Mouse (Mus musculus): ENCODE data around the gene Gdpd3. TPM values are rescaled to one million over a fixed set of nuclear protein-coding genes. Genes with fewer than 3 reads are reported as not detected.

Gene Gdpd3
- polyA plus RNA-seq, 1 experiment from 2014 or later = 1.3 TPM

GRCm38 (mm10) chr7:126739551-126739950 lies 26.6 kb upstream of the Gdpd3 start:
- no peak overlapping the region for H3K4me2 ChIP-seq (ENCODE audit: low read depth, low read length)
- ATAC-seq (replicated peaks; ENCODE audit: insufficient number of reproducible peaks, low FRiP score, low TSS enrichment, low read depth) = no peak
- no peaks in the 10 kb centered on the region for H3K27me3 ChIP-seq (ENCODE audit: control insufficient read depth, insufficient read depth, low read length)
- no peaks in the 10 kb centered on the region for H3K36me3 ChIP-seq (replicated peaks; ENCODE audit: control insufficient read depth, insufficient read depth, low read depth, low read length)
- H3K9me3 ChIP-seq (replicated peaks; ENCODE audit: control insufficient read depth, low read length) = no peaks in the 10 kb centered on the region
- no peak overlapping the region for H3K4me3 ChIP-seq (ENCODE audit: low read depth, low read length)
- H3K9ac ChIP-seq (replicated peaks; ENCODE audit: low read length) = no peak overlapping the region
- H3K27ac ChIP-seq (replicated peaks; ENCODE audit: low read depth, low read length) = no peak overlapping the region
- WGBS = 83% methylated on average over 17 of the region's 17 CpGs
- H3K4me1 ChIP-seq (ENCODE audit: control insufficient read depth, insufficient read depth, low read length) = no peaks in the 10 kb centered on the region
- no peak for DNase-seq (ENCODE audit: low spot score)

GRCm38 (mm10) chr7:126740132-126740735 lies 25.9 kb upstream of the Gdpd3 start:
- Histone ChIP-seq H3K36me3 (replicated peaks; ENCODE audit: control insufficient read depth, insufficient read depth, low read depth, low read length) (no peaks in the 10 kb centered on the region), H3K27ac (replicated peaks; ENCODE audit: low read depth, low read length) (no peak overlapping the region), H3K9me3 (replicated peaks; ENCODE audit: control insufficient read depth, low read length) (no peaks in the 10 kb centered on the region), H3K4me1 (ENCODE audit: control insufficient read depth, insufficient read depth, low read length) (no peaks in the 10 kb centered on the region), H3K4me3 (ENCODE audit: low read depth, low read length) (no peak overlapping the region), H3K9ac (replicated peaks; ENCODE audit: low read length) (no peak overlapping the region), H3K4me2 (ENCODE audit: low read depth, low read length) (no peak overlapping the region), H3K27me3 (ENCODE audit: control insufficient read depth, insufficient read depth, low read length) (no peaks in the 10 kb centered on the region)
- no peak for ATAC-seq (replicated peaks; ENCODE audit: insufficient number of reproducible peaks, low FRiP score, low TSS enrichment, low read depth)
- DNase-seq (ENCODE audit: low spot score) = no peak
- 78% methylated on average over 13 of the region's 13 CpGs for WGBS

GRCm38 (mm10) chr7:126740977-126741376 lies 25.2 kb upstream of the Gdpd3 start:
- H3K27me3 ChIP-seq (ENCODE audit: control insufficient read depth, insufficient read depth, low read length) = no peaks in the 10 kb centered on the region
- no peak overlapping the region for H3K9ac ChIP-seq (replicated peaks; ENCODE audit: low read length)
- no peaks in the 10 kb centered on the region for H3K4me1 ChIP-seq (ENCODE audit: control insufficient read depth, insufficient read depth, low read length)
- no peak overlapping the region for H3K4me3 ChIP-seq (ENCODE audit: low read depth, low read length)
- H3K4me2 ChIP-seq (ENCODE audit: low read depth, low read length) = no peak overlapping the region
- H3K36me3 ChIP-seq (replicated peaks; ENCODE audit: control insufficient read depth, insufficient read depth, low read depth, low read length) = no peaks in the 10 kb centered on the region
- no peak overlapping the region for H3K27ac ChIP-seq (replicated peaks; ENCODE audit: low read depth, low read length)
- H3K9me3 ChIP-seq (replicated peaks; ENCODE audit: control insufficient read depth, low read length) = no peaks in the 10 kb centered on the region
- DNase-seq (ENCODE audit: low spot score) (no peak), ATAC-seq (replicated peaks; ENCODE audit: insufficient number of reproducible peaks, low FRiP score, low TSS enrichment, low read depth) (no peak)
- 74% methylated on average over 5 of the region's 5 CpGs for WGBS

GRCm38 (mm10) chr7:126741452-126741851 lies 24.7 kb upstream of the Gdpd3 start:
- Histone ChIP-seq H3K27me3 (ENCODE audit: control insufficient read depth, insufficient read depth, low read length) (no peaks in the 10 kb centered on the region), H3K4me1 (ENCODE audit: control insufficient read depth, insufficient read depth, low read length) (no peaks in the 10 kb centered on the region), H3K4me3 (ENCODE audit: low read depth, low read length) (no peak overlapping the region), H3K27ac (replicated peaks; ENCODE audit: low read depth, low read length) (no peak overlapping the region), H3K9ac (replicated peaks; ENCODE audit: low read length) (no peak overlapping the region), H3K4me2 (ENCODE audit: low read depth, low read length) (no peak overlapping the region), H3K36me3 (replicated peaks; ENCODE audit: control insufficient read depth, insufficient read depth, low read depth, low read length) (no peaks in the 10 kb centered on the region), H3K9me3 (replicated peaks; ENCODE audit: control insufficient read depth, low read length) (no peaks in the 10 kb centered on the region)
- 89% methylated on average over 5 of the region's 5 CpGs for WGBS
- peak; percentile 65; the same call in 1 of the 2 replicates for ATAC-seq (replicated peaks; ENCODE audit: insufficient number of reproducible peaks, low FRiP score, low TSS enrichment, low read depth)
- no peak for DNase-seq (ENCODE audit: low spot score)

GRCm38 (mm10) chr7:126741964-126742482 lies 24.1 kb upstream of the Gdpd3 start:
- H3K36me3 ChIP-seq (replicated peaks; ENCODE audit: control insufficient read depth, insufficient read depth, low read depth, low read length) = no peaks in the 10 kb centered on the region
- H3K27ac ChIP-seq (replicated peaks; ENCODE audit: low read depth, low read length) = no peak overlapping the region
- WGBS = 93% methylated on average over 13 of the region's 13 CpGs
- no peaks in the 10 kb centered on the region for H3K9me3 ChIP-seq (replicated peaks; ENCODE audit: control insufficient read depth, low read length)
- no peak overlapping the region for H3K9ac ChIP-seq (replicated peaks; ENCODE audit: low read length)
- DNase-seq (ENCODE audit: low spot score) (no peak), ATAC-seq (replicated peaks; ENCODE audit: insufficient number of reproducible peaks, low FRiP score, low TSS enrichment, low read depth) (no peak)
- no peak overlapping the region for H3K4me3 ChIP-seq (ENCODE audit: low read depth, low read length)
- no peaks in the 10 kb centered on the region for H3K4me1 ChIP-seq (ENCODE audit: control insufficient read depth, insufficient read depth, low read length)
- H3K27me3 ChIP-seq (ENCODE audit: control insufficient read depth, insufficient read depth, low read length) = no peaks in the 10 kb centered on the region
- no peak overlapping the region for H3K4me2 ChIP-seq (ENCODE audit: low read depth, low read length)

- no peak overlapping the region for H3K27ac ChIP-seq (replicated peaks; ENCODE audit: low read depth, low read length)
- no peak for ATAC-seq (replicated peaks; ENCODE audit: insufficient number of reproducible peaks, low FRiP score, low TSS enrichment, low read depth)
- WGBS = 90% methylated on average over 12 of the region's 12 CpGs
Observed at GRCm38 (mm10) chr7:126746066-126746465, 20.1 kb upstream of the Gdpd3 start.

GRCm38 (mm10) chr7:126746798-126747197 lies 19.3 kb upstream of the Gdpd3 start:
- H3K27me3 ChIP-seq (ENCODE audit: control insufficient read depth, insufficient read depth, low read length) = no peaks in the 10 kb centered on the region
- H3K4me3 ChIP-seq (ENCODE audit: low read depth, low read length) = no peak overlapping the region
- H3K4me1 ChIP-seq (ENCODE audit: control insufficient read depth, insufficient read depth, low read length) = no peaks in the 10 kb centered on the region
- H3K36me3 ChIP-seq (replicated peaks; ENCODE audit: control insufficient read depth, insufficient read depth, low read depth, low read length) = no peaks in the 10 kb centered on the region
- H3K27ac ChIP-seq (replicated peaks; ENCODE audit: low read depth, low read length) = no peak overlapping the region
- 40% methylated on average over 6 of the region's 6 CpGs for WGBS
- no peak for ATAC-seq (replicated peaks; ENCODE audit: insufficient number of reproducible peaks, low FRiP score, low TSS enrichment, low read depth)
- DNase-seq (ENCODE audit: low spot score) = no peak
- no peak overlapping the region for H3K4me2 ChIP-seq (ENCODE audit: low read depth, low read length)
- H3K9me3 ChIP-seq (replicated peaks; ENCODE audit: control insufficient read depth, low read length) = no peaks in the 10 kb centered on the region
- no peak overlapping the region for H3K9ac ChIP-seq (replicated peaks; ENCODE audit: low read length)

More at GRCm38 (mm10) chr7:126746066-126746465, 20.1 kb upstream of the Gdpd3 start:
- Histone ChIP-seq H3K9ac (replicated peaks; ENCODE audit: low read length) (no peak overlapping the region), H3K27me3 (ENCODE audit: control insufficient read depth, insufficient read depth, low read length) (no peaks in the 10 kb centered on the region), H3K4me3 (ENCODE audit: low read depth, low read length) (no peak overlapping the region), H3K4me2 (ENCODE audit: low read depth, low read length) (no peak overlapping the region), H3K4me1 (ENCODE audit: control insufficient read depth, insufficient read depth, low read length) (no peaks in the 10 kb centered on the region), H3K9me3 (replicated peaks; ENCODE audit: control insufficient read depth, low read length) (no peaks in the 10 kb centered on the region), H3K36me3 (replicated peaks; ENCODE audit: control insufficient read depth, insufficient read depth, low read depth, low read length) (no peaks in the 10 kb centered on the region)
- DNase-seq (ENCODE audit: low spot score) = no peak

- H3K36me3 ChIP-seq (replicated peaks; ENCODE audit: control insufficient read depth, insufficient read depth, low read depth, low read length) = no peaks in the 10 kb centered on the region
- no peak overlapping the region for H3K4me3 ChIP-seq (ENCODE audit: low read depth, low read length)
- H3K4me1 ChIP-seq (ENCODE audit: control insufficient read depth, insufficient read depth, low read length) = no peaks in the 10 kb centered on the region
- ATAC-seq (replicated peaks; ENCODE audit: insufficient number of reproducible peaks, low FRiP score, low TSS enrichment, low read depth) = no peak
- H3K27me3 ChIP-seq (ENCODE audit: control insufficient read depth, insufficient read depth, low read length) = no peaks in the 10 kb centered on the region
- H3K27ac ChIP-seq (replicated peaks; ENCODE audit: low read depth, low read length) = no peak overlapping the region
- no peak for DNase-seq (ENCODE audit: low spot score)
- 73% methylated on average over 7 of the region's 7 CpGs for WGBS
- no peaks in the 10 kb centered on the region for H3K9me3 ChIP-seq (replicated peaks; ENCODE audit: control insufficient read depth, low read length)
- H3K9ac ChIP-seq (replicated peaks; ENCODE audit: low read length) = no peak overlapping the region
- no peak overlapping the region for H3K4me2 ChIP-seq (ENCODE audit: low read depth, low read length)
Observed at GRCm38 (mm10) chr7:126748824-126749223, 17.3 kb upstream of the Gdpd3 start.
